Mouse (Mus musculus) bone marrow, adult 2 months (tissue): Measurements from ENCODE around the gene Angptl3.

Experiments used
- CTCF ChIP-seq: fragments of 200-500 bp; IDR thresholded peaks from 2 replicates; pipeline ENCODE4 v1.5.1; 2011; ENCODE audit warnings: low read length, control low read depth; ENCODE audit not compliant: control insufficient read depth, insufficient read depth
- POLR2A ChIP-seq: fragments of 200-500 bp; IDR thresholded peaks from 2 replicates; pipeline ENCODE4 v1.6.1; 2011; ENCODE audit warnings: low read depth, mild to moderate bottlenecking, control low read depth, low read length, borderline replicate concordance; ENCODE audit not compliant: control insufficient read depth

DNA sequence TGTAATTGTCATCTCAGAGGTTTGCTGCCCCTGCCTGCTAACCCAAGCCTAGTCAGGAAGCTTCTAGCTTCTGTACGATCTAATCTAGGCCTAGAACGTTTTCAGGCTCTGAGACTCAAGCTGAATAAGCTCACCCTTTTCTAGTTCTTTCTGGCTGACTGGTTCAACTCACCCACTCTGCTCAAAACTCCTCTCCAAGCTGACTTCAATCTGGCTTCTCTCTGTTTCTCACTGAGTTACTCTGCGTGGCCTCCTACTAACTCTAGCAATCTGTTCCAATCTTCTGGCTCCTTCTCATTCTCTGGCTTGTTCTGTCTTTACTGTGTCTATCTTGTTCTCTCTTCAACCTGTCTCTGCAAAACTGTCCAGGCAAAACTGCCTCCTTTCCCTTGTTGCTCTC lies 53.1 kb downstream of the Angptl3 start:
- TF ChIP-seq CTCF (no peak), POLR2A (no peak)
